Mouse (Mus musculus) leukemia stem cell, adult 10-12 weeks (primary cell): Measurements from ENCODE around the gene Sycp2l. TPM values are rescaled to one million over a fixed set of nuclear protein-coding genes. Genes with fewer than 3 reads are reported as not detected.

Source experiments
- polyA plus RNA-seq: library from polyadenylated mRNA; stranded (reverse); fragments of >175 nt; gene quantifications from 2 replicates; pipeline ENCODE4 v1.2.3, GENCODE M21; 2012; ENCODE audit warnings: low replicate concordance

Gene Sycp2l
- polyA plus RNA-seq = not detected in 2 replicates

DNA sequence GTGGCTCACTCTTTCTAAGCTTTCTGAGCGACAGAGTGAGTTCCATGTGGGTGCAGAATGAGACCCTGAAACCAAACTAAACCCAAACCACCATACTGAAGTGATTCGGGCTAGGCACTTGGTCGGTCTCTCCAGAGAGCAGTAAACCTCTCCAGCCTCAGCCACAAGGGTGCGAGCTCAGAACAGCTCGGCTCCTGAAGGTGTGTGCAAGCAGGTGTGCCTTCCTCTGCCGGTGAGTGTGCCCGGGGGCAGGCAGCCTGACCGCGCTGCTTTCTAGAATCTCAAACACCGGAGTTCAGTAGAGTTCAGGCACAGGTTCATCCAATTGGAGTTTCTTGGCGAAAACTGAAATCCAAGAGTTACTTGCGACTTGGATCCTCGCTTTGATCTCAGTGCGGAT lies at the start of gene Sycp2l:
Gene Sycp2l, plus strand, starts transcription at position 368 of the 400 bp plus-strand sequence.

DNA sequence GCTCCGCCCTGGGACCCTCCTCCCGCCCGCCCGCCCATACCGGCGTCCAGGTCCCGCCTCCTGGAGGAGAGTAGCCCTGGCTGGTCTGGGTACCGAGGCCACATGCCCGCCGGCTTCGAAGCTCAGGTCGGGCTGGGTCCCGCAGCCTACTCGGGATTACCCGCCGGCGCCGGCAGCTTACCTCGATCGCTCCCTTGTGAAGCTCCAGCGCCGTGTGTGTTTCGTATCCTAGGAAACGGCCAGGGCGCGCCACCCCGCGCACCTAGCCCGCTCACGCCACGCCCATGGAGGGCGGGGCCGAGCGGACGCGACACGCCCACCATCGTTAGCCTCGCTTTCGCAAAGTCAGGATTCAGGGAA lies 34.7 kb upstream of the Sycp2l start, which contains the start of gene Mak:
Gene Mak, minus strand, starts transcription at position 286 of the 360 bp plus-strand sequence.

DNA sequence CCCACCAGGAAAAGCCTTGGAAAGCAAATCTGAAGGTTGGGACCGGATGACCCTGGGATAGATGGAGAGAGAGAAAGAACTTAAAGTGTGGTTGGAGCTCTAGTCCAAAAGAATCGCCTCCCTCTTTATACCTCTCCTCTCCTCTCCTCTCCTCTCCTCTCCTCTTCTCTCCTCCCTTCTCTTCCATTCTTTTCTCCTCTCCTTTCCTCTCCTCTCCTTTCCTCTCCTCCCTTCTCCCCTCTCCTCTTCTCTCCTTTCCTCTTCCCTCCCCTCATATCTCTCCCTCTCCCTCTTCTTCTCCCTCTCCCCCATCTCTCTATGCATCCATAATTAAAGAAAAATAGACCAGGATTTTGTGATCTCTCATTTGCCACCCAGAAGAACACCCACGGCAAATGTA lies 3.2 kb upstream of the Sycp2l start, which contains the start of gene Gcm2:
Gene Gcm2, minus strand, starts transcription at position 101 of the 400 bp plus-strand sequence.

DNA sequence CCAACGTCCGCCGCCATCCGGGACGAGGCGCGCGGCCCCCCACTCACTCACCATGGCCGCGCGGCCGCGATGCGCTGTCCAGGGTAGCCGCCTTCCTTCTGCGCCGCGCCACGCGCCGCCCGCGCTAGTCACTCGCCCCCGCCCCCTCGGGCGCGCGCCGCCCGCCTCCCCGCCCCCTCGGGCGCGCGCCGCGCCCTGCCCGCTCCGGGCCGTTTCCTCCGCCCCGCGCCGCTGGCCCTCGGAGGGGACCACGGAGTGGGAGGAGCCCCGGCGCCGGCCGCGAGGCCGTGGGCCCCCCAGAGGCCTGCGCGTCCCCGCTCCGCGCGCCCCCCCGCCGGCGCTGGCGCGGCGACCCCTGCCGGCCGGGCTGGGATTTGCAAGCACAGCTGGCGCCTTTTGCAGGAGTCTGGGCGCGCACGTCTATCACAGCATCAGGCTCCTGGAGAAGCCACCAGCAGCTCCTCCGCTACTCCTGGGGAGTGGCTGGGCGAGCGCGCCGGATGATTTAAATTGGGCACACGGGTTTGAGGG lies 106.3 kb downstream of the Sycp2l start, which contains the start of gene Elovl2:
Gene Elovl2, minus strand, starts transcription at position 102 of the 531 bp plus-strand sequence.

Other genes starting within 250 kb of the Sycp2l start
- 45.6 and 68.6 TPM in 2 replicates for gene Pak1ip1, start 113.3 kb upstream of the Sycp2l start, polyA plus RNA-seq
- gene Tmem14c, start 98.0 kb upstream of the Sycp2l start, polyA plus RNA-seq = 31.1 and 589 TPM in 2 replicates
- 0.06 and 0.09 TPM in 2 replicates for gene Mak, start 34.6 kb upstream of the Sycp2l start, polyA plus RNA-seq
- not detected in 2 replicates for gene Gcm2, start 3.3 kb upstream of the Sycp2l start, polyA plus RNA-seq
- not detected in 2 replicates for gene Elovl2, start 106.1 kb downstream of the Sycp2l start, polyA plus RNA-seq
- gene Smim13, start 135.5 kb downstream of the Sycp2l start, polyA plus RNA-seq = 2.1 and 3.7 TPM in 2 replicates
- gene Gm17364, start 159.7 kb downstream of the Sycp2l start, polyA plus RNA-seq = not detected in 2 replicates